Mouse (Mus musculus) liver, embryonic 11.5 days (tissue): Measurements from ENCODE around the gene Fxyd7. TPM values are rescaled to one million over a fixed set of nuclear protein-coding genes. Genes with fewer than 3 reads are reported as not detected.

ENCODE experiments used
- ATAC-seq: fragments of 200-750 bp; cut with Nextera tagmentation; replicated peaks from 2 replicates; pipeline ENCODE4 v1.8.0; 2017; ENCODE audit warnings: moderate number of reproducible peaks, mild to moderate bottlenecking, moderate TSS enrichment, moderate library complexity; ENCODE audit not compliant: low FRiP score
- DNase-seq: peaks from one replicate; pipeline ENCODE4 v3.0.0-alpha.2; 2017; ENCODE audit warnings: low spot score
- H3K27ac ChIP-seq: fragments of 300-500 bp; sonication (generic); 2 replicates; pipeline ENCODE4 v1.5.1; 2014; ENCODE audit warnings: mild to moderate bottlenecking, low read depth, low read length, control low read depth
- H3K27me3 ChIP-seq: fragments of 300-500 bp; sonication (generic); replicated peaks from 2 replicates; pipeline ENCODE4 v1.6.1; 2014; ENCODE audit warnings: low read length, mixed read lengths; ENCODE audit not compliant: control insufficient read depth, insufficient read depth
- H3K36me3 ChIP-seq: fragments of 300-500 bp; sonication (generic); 2 replicates; pipeline ENCODE4 v1.6.1; 2014; ENCODE audit warnings: mild to moderate bottlenecking, low read length, moderate library complexity, mixed read lengths; ENCODE audit not compliant: control insufficient read depth, insufficient read depth
- H3K4me1 ChIP-seq: fragments of 300-500 bp; sonication (generic); replicated peaks from 2 replicates; pipeline ENCODE4 v1.6.1; 2014; ENCODE audit warnings: low read length, mixed read lengths; ENCODE audit not compliant: control insufficient read depth, insufficient read depth
- H3K4me2 ChIP-seq: fragments of 300-500 bp; sonication (generic); 2 replicates; pipeline ENCODE4 v1.6.1; 2014; ENCODE audit warnings: mild to moderate bottlenecking, control low read depth, moderate library complexity
- H3K4me3 ChIP-seq: fragments of 300-500 bp; sonication (generic); 2 replicates; pipeline ENCODE4 v1.5.1; 2014; ENCODE audit warnings: low read depth, low read length, control low read depth
- H3K9ac ChIP-seq: fragments of 300-500 bp; sonication (generic); 2 replicates; pipeline ENCODE4 v1.6.1; 2014; ENCODE audit warnings: low read depth, low read length, control low read depth
- H3K9me3 ChIP-seq: fragments of 300-500 bp; sonication (generic); 2 replicates; pipeline ENCODE4 v1.6.1; 2016; ENCODE audit warnings: low read length, inconsistent platforms, mixed read lengths; ENCODE audit not compliant: control insufficient read depth
- WGBS: fragments of 180-500 bp; shearing (Covaris S2); extraction: QIAGEN DNeasy Blood & Tissue Kit; methylation state at CpG from one replicate; pipeline ENCODE4 v1.1.7; 2014; 5-methylcytosine and 5-hydroxymethylcytosine counted together
- polyA plus RNA-seq: library from polyadenylated mRNA; unstranded; fragments of >200 nt; fragmentation: Nextera tagmentation; extraction: Ambion mirVana; gene quantifications from 2 replicates; pipeline ENCODE4 v1.2.1, GENCODE M21; 2014

Fxyd7 gene
- 1.9 and 2.6 TPM in 2 replicates for polyA plus RNA-seq

DNA sequence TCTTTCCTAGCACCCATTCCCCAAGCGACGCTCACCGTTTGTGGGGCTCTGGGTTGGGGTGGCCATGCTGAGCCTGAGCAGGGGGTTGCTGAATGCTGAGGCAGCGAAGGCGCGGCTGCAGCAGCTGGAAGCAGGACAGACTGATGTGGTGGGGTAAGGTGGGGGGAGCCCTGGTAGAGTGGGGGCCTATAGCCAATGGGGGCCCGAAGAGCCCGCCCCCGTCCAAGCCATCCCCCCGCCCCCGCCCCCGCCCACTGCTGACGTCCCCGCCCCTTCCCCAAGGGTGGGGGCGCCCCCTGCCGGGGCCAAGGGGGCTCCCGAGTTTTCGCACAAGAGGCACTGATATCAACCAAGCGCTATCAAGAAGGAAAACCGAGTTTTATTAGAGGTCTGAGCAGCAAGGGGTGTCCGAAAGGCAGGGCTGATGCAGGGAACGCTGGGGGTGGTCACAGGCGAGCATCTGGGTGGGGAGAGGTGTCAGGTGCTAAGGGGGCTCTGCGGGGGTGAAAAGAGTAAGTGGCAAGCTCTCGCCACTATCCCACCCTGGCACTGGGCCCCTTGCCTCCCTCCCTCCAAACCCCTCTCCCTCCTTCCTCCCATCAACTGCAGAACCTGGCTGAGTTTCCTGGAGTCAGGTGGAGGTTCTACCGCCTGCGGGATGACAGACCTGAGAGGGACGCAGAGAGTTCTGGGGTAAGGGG lies at the start of gene Fxyd7:
Gene Fxyd7 (minus strand): TSS at position 147 of the 701 bp plus-strand sequence.
- Histone ChIP-seq H3K4me1 (peaks cover 11% of the 10 kb centered on the region), H3K4me2 (peak within 1 kb of the TSS; percentile 37)

DNA sequence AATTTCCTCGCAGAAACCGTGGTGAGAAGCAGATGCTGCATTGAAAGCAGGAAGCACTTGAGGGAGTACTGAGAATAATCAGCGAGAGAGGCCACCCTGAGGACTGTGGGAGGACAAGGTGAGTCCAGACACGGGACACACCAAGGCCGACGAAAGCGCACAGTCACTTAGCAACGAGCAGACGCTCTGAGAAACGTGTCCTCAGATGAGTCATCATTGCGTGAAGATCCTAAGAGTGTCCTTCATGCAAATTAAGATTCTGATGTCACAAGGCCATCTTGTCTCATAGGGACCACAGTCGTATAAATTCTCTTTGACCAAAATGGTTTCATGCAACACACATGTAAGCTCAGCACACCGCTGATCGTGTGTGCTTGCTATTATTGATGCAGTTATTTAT lies 49.5 kb upstream of the Fxyd7 start:
- ATAC-seq (no peak), DNase-seq (no peak)
- Histone ChIP-seq H3K36me3 (no peaks in the 10 kb centered on the region), H3K9me3 (no peaks in the 10 kb centered on the region), H3K4me2 (no peak overlapping the region), H3K9ac (no peak overlapping the region), H3K4me1 (no peaks in the 10 kb centered on the region), H3K4me3 (no peak overlapping the region), H3K27me3 (peaks cover 9% of the 10 kb centered on the region; the same call in 1 of the 2 replicates), H3K27ac (no peak overlapping the region)
- 71% methylated on average over 14 of the region's 14 CpGs for WGBS

More for the DNA sequence above, at the start of gene Fxyd7:
- Histone ChIP-seq H3K27ac (no peak within 1 kb of the TSS), H3K27me3 (peaks cover 58% of the 10 kb centered on the region), H3K9ac (no peak within 1 kb of the TSS), H3K4me3 (no peak within 1 kb of the TSS), H3K36me3 (no peaks in the 10 kb centered on the region), H3K9me3 (no peaks in the 10 kb centered on the region)
- WGBS = 5% methylated on average over 26 of the region's 28 CpGs
- DNase-seq (no peak), ATAC-seq (no peak)

DNA sequence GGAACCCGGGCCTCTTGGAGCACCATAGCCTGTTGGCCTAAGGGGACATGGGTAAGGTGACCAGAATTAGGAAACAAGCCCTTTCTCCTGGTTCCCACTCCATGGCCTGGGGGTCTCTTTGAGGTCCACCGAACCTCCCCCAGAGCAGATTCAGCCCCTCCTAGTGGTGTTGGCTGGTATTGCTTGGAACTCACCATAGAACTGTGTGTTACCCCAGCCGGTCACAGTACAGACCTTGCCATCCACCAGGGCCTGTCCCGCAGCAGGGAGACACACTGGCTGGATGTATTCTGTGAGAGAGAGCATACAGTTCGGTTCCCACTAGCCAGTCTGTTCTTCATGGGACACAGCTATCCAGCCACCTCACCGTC lies 48.3 kb upstream of the Fxyd7 start:
- H3K36me3 ChIP-seq = no peaks in the 10 kb centered on the region
- no peak overlapping the region for H3K4me3 ChIP-seq
- DNase-seq (no peak), ATAC-seq (no peak)
- H3K27ac ChIP-seq = no peak overlapping the region
- WGBS = 74% methylated on average over 6 of the region's 6 CpGs
- no peaks in the 10 kb centered on the region for H3K4me1 ChIP-seq
- no peaks in the 10 kb centered on the region for H3K9me3 ChIP-seq
- H3K27me3 ChIP-seq = peaks cover 9% of the 10 kb centered on the region; the same call in 1 of the 2 replicates
- no peak overlapping the region for H3K4me2 ChIP-seq
- no peak overlapping the region for H3K9ac ChIP-seq

DNA sequence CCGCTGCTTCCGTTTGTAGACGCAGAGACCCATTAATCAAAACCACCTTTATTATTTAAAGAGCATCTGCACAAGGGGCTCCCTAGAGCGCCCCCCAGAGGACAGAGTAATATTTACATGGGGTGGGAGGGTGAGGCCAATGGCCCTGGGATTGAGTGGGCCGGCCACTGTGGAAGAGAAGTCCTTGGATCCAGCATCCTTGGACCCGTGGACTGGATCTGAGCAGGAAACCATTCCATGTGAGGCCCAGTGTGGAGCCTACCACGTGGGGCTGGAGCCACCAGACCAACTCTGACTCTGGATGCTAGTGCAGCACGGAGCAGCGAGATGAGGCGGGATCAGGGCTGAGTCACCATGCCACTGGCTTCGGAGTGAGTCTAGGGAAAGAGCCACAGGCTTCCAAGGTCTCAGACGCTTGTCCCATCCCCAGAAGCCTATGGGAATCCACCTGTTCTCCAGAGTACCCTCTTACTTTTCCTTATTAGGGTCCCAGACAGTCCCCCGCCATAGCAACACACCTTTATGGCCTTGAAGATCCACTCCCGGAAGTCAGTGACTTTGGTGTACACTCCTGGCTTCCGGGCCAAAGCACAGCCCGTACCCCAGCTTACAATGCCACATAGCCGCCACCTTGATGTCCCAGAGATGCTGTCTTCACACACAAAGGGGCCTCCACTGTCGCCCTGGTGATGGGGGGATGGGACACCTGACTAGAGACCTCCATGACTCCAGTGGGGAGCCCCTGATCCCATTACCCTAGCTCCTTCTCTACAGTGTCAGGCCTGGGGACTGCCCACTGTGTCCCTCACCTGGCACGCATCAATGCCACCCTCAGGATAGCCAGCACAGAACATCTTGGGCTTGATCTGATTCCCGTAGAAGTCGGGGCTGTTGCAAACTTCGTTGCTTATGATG lies 47.7 kb upstream of the Fxyd7 start:
- H3K4me1 ChIP-seq = no peaks in the 10 kb centered on the region
- H3K4me2 ChIP-seq = no peak overlapping the region
- no peaks in the 10 kb centered on the region for H3K9me3 ChIP-seq
- H3K4me3 ChIP-seq = no peak overlapping the region
- H3K36me3 ChIP-seq = no peaks in the 10 kb centered on the region
- no peak overlapping the region for H3K27ac ChIP-seq
- ATAC-seq (no peak), DNase-seq (no peak)
- H3K9ac ChIP-seq = no peak overlapping the region
- peaks cover 9% of the 10 kb centered on the region; the same call in 1 of the 2 replicates for H3K27me3 ChIP-seq
- WGBS = 74% methylated on average over 22 of the region's 22 CpGs

DNA sequence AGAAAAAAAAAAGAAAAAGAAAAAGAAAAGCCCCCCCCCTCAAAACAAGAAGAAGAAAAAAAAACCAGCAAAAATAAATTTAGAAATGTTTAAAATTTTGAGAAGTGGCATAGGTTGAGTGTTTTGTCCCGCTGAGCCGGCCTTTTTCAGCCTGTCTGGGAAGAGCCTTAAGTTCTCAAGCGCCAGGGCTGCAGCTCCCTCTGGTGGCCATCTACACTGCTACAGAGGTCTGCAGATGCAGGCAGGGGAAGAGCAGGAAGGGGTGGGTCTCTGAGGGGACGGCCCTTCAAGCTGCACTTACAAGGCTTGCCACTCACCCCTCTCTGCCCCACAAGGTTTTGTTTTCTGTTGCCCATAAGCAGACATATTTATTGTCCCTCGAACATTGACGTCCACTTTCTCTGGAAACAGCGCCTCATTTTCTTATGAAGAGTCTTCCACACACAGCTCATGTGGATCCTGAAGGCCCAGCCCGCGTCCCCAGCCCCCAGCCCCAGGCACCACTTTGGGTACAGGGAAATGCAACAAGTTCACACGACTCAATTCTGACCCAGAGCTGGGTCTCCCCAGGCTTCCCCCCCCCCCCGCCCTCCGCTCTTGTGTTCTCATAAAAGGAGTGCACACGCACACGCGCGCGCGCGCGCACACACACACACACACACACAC lies 46.4 kb upstream of the Fxyd7 start:
- ATAC-seq (peak; percentile 89), DNase-seq (peak; percentile 81)
- Histone ChIP-seq H3K4me1 (no peaks in the 10 kb centered on the region), H3K9me3 (no peaks in the 10 kb centered on the region), H3K27me3 (peaks cover 2% of the 10 kb centered on the region; the same call in 1 of the 2 replicates), H3K36me3 (no peaks in the 10 kb centered on the region), H3K4me3 (peak overlapping the region; percentile 28), H3K9ac (no peak overlapping the region), H3K4me2 (peak overlapping the region; percentile 52), H3K27ac (no peak overlapping the region)
- 42% methylated on average over 20 of the region's 20 CpGs for WGBS

DNA sequence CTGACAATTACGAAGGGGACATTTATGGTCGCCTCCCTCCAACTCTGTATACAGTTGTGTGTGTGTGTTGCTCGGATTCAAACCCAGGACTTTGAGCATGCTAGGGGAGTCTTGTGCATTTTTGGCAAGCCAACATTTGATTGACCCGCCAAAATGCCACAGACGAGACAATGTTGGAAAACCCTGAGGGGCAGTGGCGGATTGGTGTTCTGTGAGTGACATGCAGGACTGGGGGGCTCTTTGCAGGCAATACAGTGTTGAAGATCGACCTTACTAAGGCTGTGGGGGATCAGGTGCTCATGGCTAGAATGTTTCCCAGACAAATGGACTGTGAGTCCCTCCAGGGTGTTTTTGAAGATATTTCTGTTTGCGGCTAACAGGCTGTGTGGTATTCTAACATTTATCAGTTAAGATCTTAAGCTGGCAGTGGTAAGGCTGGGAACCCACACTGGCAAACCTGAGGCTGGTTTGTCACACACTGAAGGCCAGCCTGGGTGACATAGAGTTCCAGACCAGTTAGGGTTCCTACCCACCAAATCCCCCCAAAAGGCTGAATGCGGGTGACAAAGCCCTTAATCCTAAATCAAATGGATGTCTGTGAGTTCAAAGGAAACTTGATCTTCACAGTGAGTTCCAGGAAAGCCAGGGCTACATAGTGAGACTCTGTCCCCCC lies 45.8 kb upstream of the Fxyd7 start:
- no peak overlapping the region for H3K4me2 ChIP-seq
- no peaks in the 10 kb centered on the region for H3K9me3 ChIP-seq
- H3K27me3 ChIP-seq = no peaks in the 10 kb centered on the region; the same call in 1 of the 2 replicates
- no peak overlapping the region for H3K27ac ChIP-seq
- H3K4me1 ChIP-seq = no peaks in the 10 kb centered on the region
- WGBS = 69% methylated on average over 9 of the region's 9 CpGs
- no peak overlapping the region for H3K9ac ChIP-seq
- H3K36me3 ChIP-seq = no peaks in the 10 kb centered on the region
- ATAC-seq (no peak), DNase-seq (no peak)
- H3K4me3 ChIP-seq = no peak overlapping the region

DNA sequence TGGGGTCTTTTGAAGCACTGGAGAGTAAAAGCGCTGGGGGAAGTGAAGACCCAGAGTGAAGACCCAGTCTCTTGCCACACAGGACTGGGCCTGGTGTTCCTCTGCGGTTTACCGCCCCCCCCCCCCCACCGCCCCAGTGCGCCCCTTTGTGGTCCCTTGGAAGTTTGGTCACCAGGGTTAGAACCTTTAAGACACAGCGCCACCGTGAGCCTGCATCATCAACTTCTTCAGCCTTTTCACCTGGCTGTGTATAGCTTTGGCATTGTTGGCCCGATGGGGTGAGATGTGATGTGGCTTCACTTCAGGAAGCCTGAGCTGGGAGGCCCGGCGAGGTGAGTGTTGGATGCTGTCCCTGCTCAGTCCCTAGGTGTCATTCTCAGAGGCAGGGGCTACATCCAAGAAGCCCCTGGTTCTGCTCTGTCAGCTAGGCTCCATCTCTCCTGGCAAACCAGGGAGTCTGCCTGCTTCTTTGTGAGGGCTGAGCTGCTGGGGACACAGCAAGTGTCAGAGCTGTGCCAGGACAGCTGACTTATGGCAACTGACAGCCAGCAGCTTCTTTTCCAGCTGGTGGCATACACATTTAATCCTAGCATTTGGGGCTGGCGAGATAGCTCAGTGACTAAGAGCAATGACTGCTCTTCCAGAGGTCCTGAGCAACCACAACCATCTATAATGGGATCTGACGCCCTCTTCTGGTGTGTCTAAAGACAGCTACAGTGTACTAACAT lies 43.7 kb upstream of the Fxyd7 start:
- H3K27ac ChIP-seq = no peak overlapping the region
- ATAC-seq = no peak
- no peak overlapping the region for H3K9ac ChIP-seq
- no peaks in the 10 kb centered on the region for H3K9me3 ChIP-seq
- no peak overlapping the region for H3K4me2 ChIP-seq
- no peaks in the 10 kb centered on the region for H3K36me3 ChIP-seq
- no peak for DNase-seq
- H3K4me3 ChIP-seq = no peak overlapping the region
- WGBS = 24% methylated on average over 12 of the region's 12 CpGs
- no peaks in the 10 kb centered on the region; the same call in 1 of the 2 replicates for H3K27me3 ChIP-seq
- no peaks in the 10 kb centered on the region for H3K4me1 ChIP-seq
